Mouse (Mus musculus) hindbrain, embryonic 11.5 days (tissue): ENCODE data around the gene 1300017J02Rik. TPM values are rescaled to one million over a fixed set of nuclear protein-coding genes. Genes with fewer than 3 reads are reported as not detected.
A peak's percentile ranks its signal among the peaks of the same experiment; 100 is the strongest.

ENCODE experiments used
- ATAC-seq: fragments of 200-750 bp; cut with Nextera tagmentation; 2 replicates; pipeline ENCODE4 v1.8.0; 2017; ENCODE audit warnings: mild to moderate bottlenecking, moderate TSS enrichment, moderate library complexity; ENCODE audit not compliant: low FRiP score
- DNase-seq: peaks from one replicate; pipeline ENCODE4 v3.0.0-alpha.2; 2015; ENCODE audit warnings: low spot score
- H3K27ac ChIP-seq: fragments of 300-500 bp; sonication (generic); 2 replicates; pipeline ENCODE4 v1.5.1; 2014; ENCODE audit warnings: mild to moderate bottlenecking, low read depth, low read length
- H3K27me3 ChIP-seq: fragments of 300-500 bp; sonication (generic); 2 replicates; pipeline ENCODE4 v1.6.1; 2014; ENCODE audit warnings: mild to moderate bottlenecking, low read length, moderate library complexity, mixed read lengths; ENCODE audit not compliant: control insufficient read depth, insufficient read depth
- H3K36me3 ChIP-seq: fragments of 300-500 bp; sonication (generic); 2 replicates; pipeline ENCODE4 v1.6.1; 2014; ENCODE audit warnings: mild to moderate bottlenecking, low read length, moderate library complexity, mixed read lengths; ENCODE audit not compliant: control insufficient read depth, insufficient read depth
- H3K4me1 ChIP-seq: fragments of 300-500 bp; sonication (generic); replicated peaks from 2 replicates; pipeline ENCODE4 v1.6.1; 2014; ENCODE audit warnings: low read length, mixed read lengths; ENCODE audit not compliant: control insufficient read depth, insufficient read depth
- H3K4me2 ChIP-seq: fragments of 300-500 bp; sonication (generic); replicated peaks from 2 replicates; pipeline ENCODE4 v1.6.1; 2014; ENCODE audit warnings: mild to moderate bottlenecking, low read depth, low read length
- H3K4me3 ChIP-seq: fragments of 300-500 bp; sonication (generic); 2 replicates; pipeline ENCODE4 v1.5.1; 2014; ENCODE audit warnings: low read depth, low read length
- H3K9ac ChIP-seq: fragments of 300-500 bp; sonication (generic); 2 replicates; pipeline ENCODE4 v1.6.1; 2014; ENCODE audit warnings: low read depth, low read length
- H3K9me3 ChIP-seq: fragments of 300-500 bp; sonication (generic); 2 replicates; pipeline ENCODE4 v1.6.1; 2016; ENCODE audit warnings: low read length; ENCODE audit not compliant: control insufficient read depth
- WGBS: fragments of 180-500 bp; shearing (Covaris S2); extraction: QIAGEN DNeasy Blood & Tissue Kit; methylation state at CpG from one replicate; pipeline ENCODE4 v1.1.7; 2014; 5-methylcytosine and 5-hydroxymethylcytosine counted together
- polyA plus RNA-seq: library from polyadenylated mRNA; unstranded; fragments of >200 nt; fragmentation: Nextera tagmentation; extraction: Ambion mirVana; gene quantifications from 2 replicates; pipeline ENCODE4 v1.2.1, GENCODE M21; 2014

The 1300017J02Rik gene
- polyA plus RNA-seq, 1 experiment from 2014 or later, result 1.5 TPM

GRCm38 (mm10) chr9:103246526-103247168, 58.2 kb downstream of the 1300017J02Rik start:
- WGBS, result 87% methylated on average over 8 of the region's 8 CpGs
- no peaks in the 10 kb centered on the region for H3K27me3 ChIP-seq
- no peaks in the 10 kb centered on the region for H3K4me1 ChIP-seq
- no peak overlapping the region for H3K9ac ChIP-seq
- DNase-seq (no peak), ATAC-seq (no peak)
- H3K36me3 ChIP-seq, result no peaks in the 10 kb centered on the region
- H3K4me2 ChIP-seq, result no peak overlapping the region
- H3K9me3 ChIP-seq, result no peaks in the 10 kb centered on the region
- H3K27ac ChIP-seq, result no peak overlapping the region
- H3K4me3 ChIP-seq, result no peak overlapping the region

- DNase-seq (no peak), ATAC-seq (no peak)
- H3K9me3 ChIP-seq, result no peaks in the 10 kb centered on the region
- no peak overlapping the region for H3K4me3 ChIP-seq
- no peaks in the 10 kb centered on the region for H3K4me1 ChIP-seq
- H3K9ac ChIP-seq, result no peak overlapping the region
- H3K27ac ChIP-seq, result no peak overlapping the region
- H3K36me3 ChIP-seq, result no peaks in the 10 kb centered on the region
- WGBS, result 92% methylated on average over 4 of the region's 4 CpGs
- H3K4me2 ChIP-seq, result no peak overlapping the region
- no peaks in the 10 kb centered on the region for H3K27me3 ChIP-seq
Observed at GRCm38 (mm10) chr9:103243640-103244039, 61.2 kb downstream of the 1300017J02Rik start.

GRCm38 (mm10) chr9:103241206-103241605, 63.7 kb downstream of the 1300017J02Rik start:
- Histone ChIP-seq H3K9me3 (no peaks in the 10 kb centered on the region), H3K9ac (no peak overlapping the region), H3K4me3 (no peak overlapping the region), H3K4me1 (no peaks in the 10 kb centered on the region), H3K36me3 (no peaks in the 10 kb centered on the region), H3K27ac (no peak overlapping the region), H3K4me2 (no peak overlapping the region), H3K27me3 (no peaks in the 10 kb centered on the region)
- ATAC-seq (no peak), DNase-seq (no peak)
- 75% methylated on average over 2 of the region's 2 CpGs for WGBS

- DNase-seq (no peak), ATAC-seq (no peak)
- Histone ChIP-seq H3K9me3 (no peaks in the 10 kb centered on the region), H3K4me3 (no peak overlapping the region), H3K9ac (no peak overlapping the region), H3K4me2 (no peak overlapping the region), H3K27me3 (no peaks in the 10 kb centered on the region), H3K36me3 (no peaks in the 10 kb centered on the region), H3K4me1 (no peaks in the 10 kb centered on the region), H3K27ac (no peak overlapping the region)
- 93% methylated on average over 6 of the region's 6 CpGs for WGBS
Observed at GRCm38 (mm10) chr9:103239471-103239870, 65.4 kb downstream of the 1300017J02Rik start.

- DNase-seq, result no peak
- H3K4me1 ChIP-seq, result no peaks in the 10 kb centered on the region
- H3K4me2 ChIP-seq, result no peak overlapping the region
- H3K36me3 ChIP-seq, result no peaks in the 10 kb centered on the region
- H3K9me3 ChIP-seq, result no peaks in the 10 kb centered on the region
- no peaks in the 10 kb centered on the region for H3K27me3 ChIP-seq
- H3K27ac ChIP-seq, result 0 out of 2 replicates have a peak overlapping the region, but pooled peaks have one; percentile 10
- H3K4me3 ChIP-seq, result no peak overlapping the region
- 61% methylated on average over 7 of the region's 7 CpGs for WGBS
- no peak overlapping the region for H3K9ac ChIP-seq
- no peak for ATAC-seq
Observed at GRCm38 (mm10) chr9:103234565-103235165, 70.2 kb downstream of the 1300017J02Rik start.

- DNase-seq (no peak), ATAC-seq (no peak)
- H3K27ac ChIP-seq, result no peak overlapping the region
- 70% methylated on average over 7 of the region's 7 CpGs for WGBS
- H3K4me2 ChIP-seq, result no peak overlapping the region
- H3K4me1 ChIP-seq, result no peaks in the 10 kb centered on the region
- no peak overlapping the region for H3K9ac ChIP-seq
- no peak overlapping the region for H3K4me3 ChIP-seq
- no peaks in the 10 kb centered on the region for H3K36me3 ChIP-seq
- H3K27me3 ChIP-seq, result no peaks in the 10 kb centered on the region
- no peaks in the 10 kb centered on the region for H3K9me3 ChIP-seq
Observed at GRCm38 (mm10) chr9:103234059-103234458, 70.8 kb downstream of the 1300017J02Rik start.

GRCm38 (mm10) chr9:103233006-103233395, 71.9 kb downstream of the 1300017J02Rik start:
- no peak for ATAC-seq
- H3K27me3 ChIP-seq, result no peaks in the 10 kb centered on the region
- H3K36me3 ChIP-seq, result no peaks in the 10 kb centered on the region
- H3K4me2 ChIP-seq, result no peak overlapping the region
- DNase-seq, result no peak
- H3K27ac ChIP-seq, result no peak overlapping the region
- 71% methylated on average over 7 of the region's 7 CpGs for WGBS
- no peaks in the 10 kb centered on the region for H3K9me3 ChIP-seq
- H3K4me3 ChIP-seq, result no peak overlapping the region
- H3K9ac ChIP-seq, result no peak overlapping the region
- no peaks in the 10 kb centered on the region for H3K4me1 ChIP-seq

GRCm38 (mm10) chr9:103232232-103233005, 72.5 kb downstream of the 1300017J02Rik start:
- Histone ChIP-seq H3K4me2 (no peak overlapping the region), H3K36me3 (no peaks in the 10 kb centered on the region), H3K9me3 (no peaks in the 10 kb centered on the region), H3K4me1 (no peaks in the 10 kb centered on the region), H3K4me3 (no peak overlapping the region), H3K27me3 (no peaks in the 10 kb centered on the region), H3K27ac (no peak overlapping the region), H3K9ac (no peak overlapping the region)
- WGBS, result 89% methylated on average over 7 of the region's 7 CpGs
- ATAC-seq (no peak), DNase-seq (no peak)
